Mouse (Mus musculus) limb, embryonic 14.5 days (tissue): ENCODE data around the gene Lcn12. TPM values are rescaled to one million over a fixed set of nuclear protein-coding genes. Genes with fewer than 3 reads are reported as not detected.

Experiments
- ATAC-seq: fragments of 200-750 bp; cut with Nextera tagmentation; 2 replicates; pipeline ENCODE4 v1.8.0; 2017; ENCODE audit warnings: low read depth, moderate number of reproducible peaks, moderate TSS enrichment; ENCODE audit not compliant: low FRiP score
- DNase-seq: peaks from one replicate; pipeline ENCODE4 v3.0.0-alpha.2; 2015; ENCODE audit warnings: low spot score
- H3K27ac ChIP-seq: fragments of 300-500 bp; sonication (generic); replicated peaks from 2 replicates; pipeline ENCODE4 v1.5.1; 2014; ENCODE audit warnings: low read depth, mild to moderate bottlenecking, low read length, moderate library complexity, mixed read lengths
- H3K27me3 ChIP-seq: fragments of 300-500 bp; sonication (generic); 2 replicates; pipeline ENCODE4 v1.6.1; 2014; ENCODE audit warnings: low read length, mixed read lengths; ENCODE audit not compliant: control insufficient read depth, insufficient read depth
- H3K36me3 ChIP-seq: fragments of 300-500 bp; sonication (generic); 2 replicates; pipeline ENCODE4 v1.6.1; 2014; ENCODE audit warnings: mild to moderate bottlenecking, low read length, moderate library complexity, mixed read lengths; ENCODE audit not compliant: control insufficient read depth, insufficient read depth
- H3K4me1 ChIP-seq: fragments of 300-500 bp; sonication (generic); 2 replicates; pipeline ENCODE4 v1.6.1; 2014; ENCODE audit warnings: antibody characterized with exemption, low read length, mixed read lengths; ENCODE audit not compliant: control insufficient read depth, insufficient read depth
- H3K4me2 ChIP-seq: fragments of 300-500 bp; sonication (generic); replicated peaks from 2 replicates; pipeline ENCODE4 v1.6.1; 2014; ENCODE audit warnings: low read depth, mild to moderate bottlenecking, low read length, moderate library complexity; ENCODE audit not compliant: severe bottlenecking
- H3K4me3 ChIP-seq: fragments of 300-500 bp; sonication (generic); replicated peaks from 2 replicates; pipeline ENCODE4 v1.5.1; 2014; ENCODE audit warnings: low read length
- H3K9ac ChIP-seq: fragments of 300-500 bp; sonication (generic); 2 replicates; pipeline ENCODE4 v1.6.1; 2014; ENCODE audit warnings: mild to moderate bottlenecking, low read depth, low read length, moderate library complexity; ENCODE audit not compliant: severe bottlenecking
- H3K9me3 ChIP-seq: fragments of 300-500 bp; sonication (generic); 2 replicates; pipeline ENCODE4 v1.6.1; 2016; ENCODE audit warnings: low read length; ENCODE audit not compliant: control insufficient read depth
- POLR2A ChIP-seq: fragments of 200-500 bp; IDR thresholded peaks from 2 replicates; pipeline ENCODE4 v1.8.0; 2012; ENCODE audit warnings: inconsistent platforms, mild to moderate bottlenecking, moderate library complexity, borderline replicate concordance; ENCODE audit not compliant: insufficient read depth, insufficient read length; ENCODE audit errors: extremely low read depth
- WGBS: fragments of 180-500 bp; shearing (Covaris S2); extraction: QIAGEN DNeasy Blood & Tissue Kit; methylation state at CpG from one replicate; pipeline ENCODE4 v1.1.7; 2014; 5-methylcytosine and 5-hydroxymethylcytosine counted together
- polyA plus RNA-seq, 2 experiments: library from polyadenylated mRNA; depleted of rRNA in 1 of 2; stranded (reverse) in 1 of 2; unstranded in 1 of 2; fragments of >200 nt; fragmentation: Nextera tagmentation in 1 of 2; extraction: Ambion mirVana in 1 of 2; gene quantifications; 2 replicates each; pipeline versions ENCODE4 v1.2.1 to v1.2.3; 2012 to 2014

Gene Lcn12
- polyA plus RNA-seq, 2 experiments = not detected

GRCm38 (mm10) chr2:25500576-25501405 lies 7.1 kb upstream of the Lcn12 start, which contains the start of gene Fbxw5:
Fbxw5 (plus strand) TSS chr2:25500750.
- Histone ChIP-seq H3K4me2 (peak within 1 kb of the TSS; percentile 95), H3K4me3 (peak within 1 kb of the TSS; percentile 93), H3K9me3 (no peaks in the 10 kb centered on the region), H3K27me3 (no peaks in the 10 kb centered on the region), H3K27ac (peak within 1 kb of the TSS; percentile 75), H3K4me1 (peaks cover 8% of the 10 kb centered on the region), H3K9ac (peak within 1 kb of the TSS; percentile 96), H3K36me3 (peaks cover 33% of the 10 kb centered on the region)
- ATAC-seq (peak; percentile 94), DNase-seq (peak; percentile 98)
- peak; percentile 96 for TF ChIP-seq POLR2A
- WGBS = 2% methylated on average over 32 of the region's 44 CpGs

GRCm38 (mm10) chr2:25500071-25500575 lies 6.4 kb upstream of the Lcn12 start:
- Histone ChIP-seq H3K27ac (0 out of 2 replicates have a peak overlapping the region, but pooled peaks have one; percentile 38), H3K9me3 (no peaks in the 10 kb centered on the region), H3K9ac (peak overlapping the region; percentile 96), H3K4me3 (peak overlapping the region; percentile 93), H3K4me2 (peak overlapping the region; percentile 61), H3K36me3 (peaks cover 26% of the 10 kb centered on the region), H3K27me3 (no peaks in the 10 kb centered on the region), H3K4me1 (peaks cover 8% of the 10 kb centered on the region)
- WGBS = 66% methylated on average over 6 of the region's 6 CpGs
- no peak for TF ChIP-seq POLR2A
- ATAC-seq = peak; percentile 0; the same call in 1 of the 2 replicates
- no peak for DNase-seq

- Histone ChIP-seq H3K27ac (no peak overlapping the region), H3K4me2 (no peak overlapping the region), H3K9me3 (no peaks in the 10 kb centered on the region), H3K4me1 (peaks cover 8% of the 10 kb centered on the region), H3K4me3 (no peak overlapping the region), H3K9ac (no peak overlapping the region), H3K27me3 (no peaks in the 10 kb centered on the region), H3K36me3 (peaks cover 14% of the 10 kb centered on the region)
- TF ChIP-seq POLR2A = no peak
- DNase-seq = no peak
- ATAC-seq = no peak
- WGBS = 63% methylated on average over 15 of the region's 15 CpGs
Measured at GRCm38 (mm10) chr2:25498622-25499478, 5.1 kb upstream of the Lcn12 start.

DNA sequence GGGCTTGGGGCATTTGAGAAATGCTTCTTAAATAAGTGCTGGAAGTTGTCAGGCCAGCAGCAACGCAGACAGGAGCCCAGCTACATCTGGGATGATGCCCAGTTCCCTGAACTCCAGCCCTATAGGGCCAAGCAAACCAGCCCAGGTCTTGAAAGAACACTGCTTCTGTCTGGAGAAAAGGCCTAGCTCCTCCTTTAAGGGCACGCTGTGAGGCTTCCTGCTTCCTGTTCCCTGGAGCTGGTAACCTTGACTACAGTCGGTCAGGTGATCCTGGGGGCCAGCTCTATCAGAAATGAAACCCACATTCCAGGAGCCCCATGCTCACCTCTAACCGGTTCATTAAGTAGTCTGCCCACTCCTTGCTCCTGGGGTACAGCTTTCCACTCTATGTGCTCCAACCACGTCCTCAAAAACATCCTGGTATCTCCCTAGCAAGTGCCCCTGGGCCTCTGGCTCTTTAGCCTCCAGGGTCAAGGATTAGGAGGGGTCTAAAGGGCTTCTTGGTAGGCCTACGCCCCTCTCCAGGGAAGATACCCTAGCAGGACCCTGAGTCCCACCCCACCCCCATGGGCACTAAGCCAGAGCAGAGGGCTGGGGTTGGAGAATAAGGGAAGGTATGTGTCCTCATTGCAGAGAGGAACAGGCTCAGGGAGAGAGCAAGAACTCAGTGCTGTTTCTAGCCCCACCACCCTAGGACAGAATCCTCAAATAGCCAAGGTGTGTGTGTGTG lies 4.3 kb upstream of the Lcn12 start:
- no peak overlapping the region; the same call in 1 of the 2 replicates for H3K27ac ChIP-seq
- H3K27me3 ChIP-seq = no peaks in the 10 kb centered on the region
- WGBS = 42% methylated on average over 6 of the region's 6 CpGs

More for the DNA sequence above, 4.3 kb upstream of the Lcn12 start:
- ATAC-seq = no peak
- no peak for TF ChIP-seq POLR2A
- Histone ChIP-seq H3K36me3 (peaks cover 5% of the 10 kb centered on the region; the same call in 1 of the 2 replicates), H3K4me2 (no peak overlapping the region), H3K4me3 (no peak overlapping the region), H3K4me1 (peaks cover 8% of the 10 kb centered on the region), H3K9me3 (no peaks in the 10 kb centered on the region), H3K9ac (no peak overlapping the region)
- DNase-seq = no peak
